Mouse (Mus musculus): Measurements from ENCODE around the gene Adh4. TPM values are rescaled to one million over a fixed set of nuclear protein-coding genes. Genes with fewer than 3 reads are reported as not detected.
A peak's percentile ranks its signal among the peaks of the same experiment; 100 is the strongest.
"Not testable (repeated sequence)": the region's sequence is repeated elsewhere in the genome, so short reads cannot be mapped to it uniquely, and the experiment has no call there.

Gene Adh4
- polyA plus RNA-seq, 1 experiment from 2014 or later, result not detected

GRCm38 (mm10) chr3:138443465-138443771, 28.2 kb downstream of the Adh4 start:
- no peak for DNase-seq (ENCODE audit: low spot score)

- no peak for DNase-seq (ENCODE audit: low spot score)
Observed at GRCm38 (mm10) chr3:138448077-138448860, 33.0 kb downstream of the Adh4 start.

- DNase-seq (ENCODE audit: low spot score), result no peak
Observed at GRCm38 (mm10) chr3:138452169-138452568, 36.9 kb downstream of the Adh4 start.

GRCm38 (mm10) chr3:138454234-138454633, 39.0 kb downstream of the Adh4 start:
- no peak for DNase-seq (ENCODE audit: low spot score)

- no peak for DNase-seq (ENCODE audit: low spot score)
Observed at GRCm38 (mm10) chr3:138454711-138455435, 39.6 kb downstream of the Adh4 start.

GRCm38 (mm10) chr3:138458441-138458840, 43.2 kb downstream of the Adh4 start:
- DNase-seq (ENCODE audit: low spot score), result no peak

GRCm38 (mm10) chr3:138460260-138460659, 45.0 kb downstream of the Adh4 start:
- no peak for DNase-seq (ENCODE audit: low spot score)

GRCm38 (mm10) chr3:138461832-138462231, 46.6 kb downstream of the Adh4 start:
- DNase-seq (ENCODE audit: low spot score), result no peak

- peak; percentile 43 for DNase-seq (ENCODE audit: low spot score)
Observed at GRCm38 (mm10) chr3:138463137-138463536, 47.9 kb downstream of the Adh4 start.

GRCm38 (mm10) chr3:138463807-138464206, 48.5 kb downstream of the Adh4 start:
- DNase-seq (ENCODE audit: low spot score), result no peak

- DNase-seq (ENCODE audit: low spot score), result no peak
Observed at GRCm38 (mm10) chr3:138464573-138465147, 49.4 kb downstream of the Adh4 start.

GRCm38 (mm10) chr3:138466656-138467055, 51.4 kb downstream of the Adh4 start:
- not testable (repeated sequence) for DNase-seq (ENCODE audit: low spot score)

- no peak for DNase-seq (ENCODE audit: low spot score)
Observed at GRCm38 (mm10) chr3:138471066-138471465, 55.8 kb downstream of the Adh4 start.

- no peak for DNase-seq (ENCODE audit: low spot score)
Observed at GRCm38 (mm10) chr3:138479489-138479888, 64.2 kb downstream of the Adh4 start.

Other genes with a start within 250 kb of the Adh4 start
- not detected in 2 replicates for gene 4930579F01Rik, start 221.6 kb upstream of the Adh4 start, polyA plus RNA-seq (2015; fragmentation: Nextera tagmentation; extraction: Ambion mirVana)
- gene Adh7, start 197.7 kb upstream of the Adh4 start, polyA plus RNA-seq (2015; fragmentation: Nextera tagmentation; extraction: Ambion mirVana), result 0.18 and 0.44 TPM in 2 replicates
- 6.9 and 8.0 TPM in 2 replicates for gene Adh1, start 154.5 kb upstream of the Adh4 start, polyA plus RNA-seq (2015; fragmentation: Nextera tagmentation; extraction: Ambion mirVana)
- gene Adh6a, start 102.2 kb upstream of the Adh4 start, polyA plus RNA-seq (2015; fragmentation: Nextera tagmentation; extraction: Ambion mirVana), result 0.40 and 0.46 TPM in 2 replicates
- 0.14 and 0.36 TPM in 2 replicates for gene Adh6b, start 73.7 kb upstream of the Adh4 start, polyA plus RNA-seq (2015; fragmentation: Nextera tagmentation; extraction: Ambion mirVana)
- 201 and 206 TPM in 2 replicates for gene Adh5, start 27.6 kb downstream of the Adh4 start, polyA plus RNA-seq (2015; fragmentation: Nextera tagmentation; extraction: Ambion mirVana)
- gene Metap1, start 74.0 kb downstream of the Adh4 start, polyA plus RNA-seq (2015; fragmentation: Nextera tagmentation; extraction: Ambion mirVana), result 32.8 and 36.3 TPM in 2 replicates
- 251 and 280 TPM in 2 replicates for gene Eif4e, start 110.7 kb downstream of the Adh4 start, polyA plus RNA-seq (2015; fragmentation: Nextera tagmentation; extraction: Ambion mirVana)

Measured in thymus, postnatal 0 days (tissue).